Mouse (Mus musculus): ENCODE measurements around the gene Ambra1.

DNA sequence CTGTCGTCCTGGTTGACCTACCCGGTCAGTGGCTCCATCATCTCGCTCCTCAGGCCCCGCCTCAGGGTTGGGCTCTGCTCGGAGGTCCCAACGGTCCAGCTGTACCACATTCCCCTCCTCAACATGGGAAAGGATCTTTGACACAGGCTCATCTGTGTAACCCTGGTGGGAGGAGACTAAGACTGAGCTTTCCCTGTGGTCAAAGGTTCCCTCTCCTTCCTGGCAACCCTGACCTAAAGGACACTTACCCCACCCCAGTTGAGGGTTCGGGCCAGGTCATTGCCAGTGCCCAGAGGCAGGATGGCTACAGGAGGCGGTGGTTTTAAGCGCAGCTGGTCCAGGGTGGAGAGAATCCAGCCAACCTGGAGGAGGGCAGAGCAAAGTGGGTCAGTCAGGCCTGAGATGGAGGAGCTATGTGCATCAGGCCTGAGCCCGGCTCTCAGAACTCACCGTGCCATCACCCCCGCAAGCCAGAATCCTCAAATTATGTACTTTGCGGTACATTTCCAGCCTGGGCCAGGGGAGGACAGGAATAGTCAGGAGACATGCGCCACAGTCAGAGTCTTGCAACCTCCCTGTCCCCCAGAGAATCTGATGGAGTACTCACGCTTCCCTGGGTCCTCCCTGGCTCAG is 209.5 kb downstream of the Ambra1 start:
- TF ChIP-seq CTCF (IDR thresholded peaks at IDR 0.05; ENCODE audit: borderline replicate concordance, extremely low read depth, insufficient read depth, insufficient read length) (no peak), POLR2A (IDR thresholded peaks at IDR 0.05; ENCODE audit: borderline replicate concordance, extremely low read depth, insufficient read depth, insufficient read length, poor library complexity, severe bottlenecking) (no peak)
